Mouse (Mus musculus) forebrain, embryonic 10.5 days (tissue): ENCODE data around the gene Tekt3. TPM values are rescaled to one million over a fixed set of nuclear protein-coding genes. Genes with fewer than 3 reads are reported as not detected.

Experiments used
- DNase-seq: peaks from one replicate; pipeline ENCODE4 v3.0.0-alpha.2; 2017; ENCODE audit warnings: low spot score; ENCODE audit errors: extremely low spot score
- H3K27ac ChIP-seq: fragments of 300-500 bp; sonication (generic); 2 replicates; pipeline ENCODE4 v1.5.1; 2016; ENCODE audit warnings: mild to moderate bottlenecking
- H3K27me3 ChIP-seq: fragments of 300-500 bp; sonication (generic); 2 replicates; pipeline ENCODE4 v1.6.1; 2016; ENCODE audit warnings: mild to moderate bottlenecking; ENCODE audit not compliant: poor library complexity, severe bottlenecking
- H3K36me3 ChIP-seq: fragments of 300-500 bp; sonication (generic); replicated peaks from 2 replicates; pipeline ENCODE4 v1.6.1; 2016; ENCODE audit warnings: mild to moderate bottlenecking, moderate library complexity
- H3K4me1 ChIP-seq: fragments of 300-500 bp; sonication (generic); 2 replicates; pipeline ENCODE4 v1.6.1; 2016
- H3K4me3 ChIP-seq: fragments of 300-500 bp; sonication (generic); 2 replicates; pipeline ENCODE4 v1.5.1; 2016; ENCODE audit warnings: mild to moderate bottlenecking, moderate library complexity
- H3K9me3 ChIP-seq: fragments of 300-500 bp; sonication (generic); 2 replicates; pipeline ENCODE4 v1.6.1; 2016; ENCODE audit warnings: mild to moderate bottlenecking, moderate library complexity
- WGBS: fragments of 180-500 bp; shearing (Covaris S2); methylation state at CpG from one replicate; pipeline ENCODE4 v1.1.7; 2016; 5-methylcytosine and 5-hydroxymethylcytosine counted together
- polyA plus RNA-seq: library from polyadenylated mRNA; unstranded; fragments of >200 nt; fragmentation: Nextera tagmentation; extraction: Ambion mirVana; gene quantifications from 2 replicates; pipeline ENCODE4 v1.2.1, GENCODE M21; 2016

Tekt3 gene
- polyA plus RNA-seq, 1 experiment from 2014 or later = not detected

DNA sequence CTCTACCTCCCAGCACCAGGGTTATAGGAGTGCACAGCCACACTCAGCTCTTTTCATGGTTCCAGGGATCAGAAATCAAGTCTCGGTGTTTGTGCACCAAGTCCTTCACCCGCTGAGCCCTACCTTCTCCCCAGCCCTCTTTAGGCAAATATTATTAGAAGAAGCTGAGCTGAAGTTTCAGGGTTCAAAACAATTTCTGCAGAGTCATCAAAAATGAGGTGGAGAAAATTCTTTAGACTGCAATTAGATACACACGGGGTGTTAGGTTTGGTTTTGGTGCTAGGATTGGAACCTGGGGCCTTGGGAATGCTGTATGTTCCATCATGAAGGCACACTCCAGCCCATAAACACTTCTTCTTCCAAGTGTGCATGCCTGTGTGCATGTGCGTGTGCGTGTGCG lies 27.2 kb downstream of the Tekt3 start:
- H3K4me1 ChIP-seq = no peaks in the 10 kb centered on the region
- DNase-seq = no peak
- WGBS = 94% methylated on average over 6 of the region's 6 CpGs
- no peaks in the 10 kb centered on the region for H3K27me3 ChIP-seq
- H3K9me3 ChIP-seq = peaks cover 5% of the 10 kb centered on the region; the same call in 1 of the 2 replicates
- H3K4me3 ChIP-seq = no peak overlapping the region
- no peak overlapping the region for H3K27ac ChIP-seq
- H3K36me3 ChIP-seq = no peaks in the 10 kb centered on the region

DNA sequence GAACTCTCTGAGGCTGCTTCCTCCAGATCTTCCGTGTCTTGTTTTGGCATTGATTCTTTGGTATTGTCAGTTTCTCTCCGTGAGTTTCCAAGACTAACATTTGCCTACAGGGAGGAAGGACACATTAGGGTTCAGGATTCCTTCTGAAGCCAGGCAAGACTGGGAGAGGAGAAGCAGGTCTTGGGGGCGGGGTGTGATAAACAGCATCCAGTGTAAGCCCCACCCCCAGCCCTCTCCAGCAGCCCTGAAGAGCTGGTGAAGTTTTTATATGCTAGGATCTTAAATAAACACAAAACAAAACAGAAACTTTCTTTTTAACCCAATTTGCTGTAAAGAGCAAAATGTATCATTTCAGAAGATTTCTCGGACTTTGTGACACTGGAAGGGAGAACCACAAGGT lies 28.8 kb downstream of the Tekt3 start:
- no peaks in the 10 kb centered on the region for H3K9me3 ChIP-seq
- no peaks in the 10 kb centered on the region for H3K36me3 ChIP-seq
- WGBS = 65% methylated on average over 4 of the region's 4 CpGs
- H3K27me3 ChIP-seq = no peaks in the 10 kb centered on the region
- H3K4me3 ChIP-seq = no peak overlapping the region
- no peaks in the 10 kb centered on the region for H3K4me1 ChIP-seq
- DNase-seq = no peak
- no peak overlapping the region for H3K27ac ChIP-seq

DNA sequence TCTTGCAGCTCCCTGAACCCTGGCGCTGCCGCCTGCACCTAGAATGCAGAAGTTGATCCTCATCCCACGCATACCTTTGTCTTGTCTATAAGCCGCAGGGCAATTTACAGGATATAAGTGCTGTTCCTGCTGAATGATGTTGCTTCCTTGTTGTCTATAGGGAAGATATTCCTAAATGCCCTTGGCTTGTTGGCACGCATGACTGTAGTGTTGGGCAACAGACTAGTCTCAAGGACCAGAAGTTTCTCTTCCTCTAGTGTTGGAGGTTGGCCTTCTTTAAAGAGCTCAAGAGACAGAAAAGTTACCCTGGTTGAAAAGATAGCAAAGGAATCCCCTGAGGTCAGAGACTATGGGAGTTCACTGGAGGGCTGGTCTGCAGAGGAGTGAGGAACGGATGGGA lies 29.5 kb downstream of the Tekt3 start:
- no peaks in the 10 kb centered on the region for H3K27me3 ChIP-seq
- DNase-seq = no peak
- no peak overlapping the region for H3K4me3 ChIP-seq
- H3K9me3 ChIP-seq = no peaks in the 10 kb centered on the region
- 92% methylated on average over 6 of the region's 6 CpGs for WGBS
- no peaks in the 10 kb centered on the region for H3K4me1 ChIP-seq
- no peak overlapping the region for H3K27ac ChIP-seq
- H3K36me3 ChIP-seq = no peaks in the 10 kb centered on the region

DNA sequence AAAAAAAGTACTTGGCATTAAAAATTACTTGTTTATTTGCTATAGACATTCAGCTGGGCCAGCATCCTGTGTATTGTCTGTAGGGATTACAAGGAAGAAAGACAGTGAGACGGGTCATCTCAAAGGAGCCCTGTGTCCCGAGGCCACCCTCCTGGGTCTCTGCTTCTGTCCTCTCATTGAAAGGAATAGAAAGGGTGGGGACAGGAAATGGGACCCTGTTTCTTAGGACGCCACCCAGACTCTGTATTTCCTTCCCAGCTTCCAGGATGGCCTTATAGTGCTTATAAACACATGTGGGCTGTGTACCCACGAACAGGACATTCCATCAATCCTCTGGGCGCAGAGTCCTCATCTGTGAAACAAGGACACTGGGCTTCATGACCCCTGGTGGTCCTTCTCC lies 30.8 kb downstream of the Tekt3 start:
- H3K36me3 ChIP-seq = no peaks in the 10 kb centered on the region
- DNase-seq = no peak
- no peak overlapping the region for H3K4me3 ChIP-seq
- no peak overlapping the region for H3K27ac ChIP-seq
- no peaks in the 10 kb centered on the region for H3K4me1 ChIP-seq
- WGBS = 69% methylated on average over 5 of the region's 5 CpGs
- no peaks in the 10 kb centered on the region for H3K9me3 ChIP-seq
- no peaks in the 10 kb centered on the region for H3K27me3 ChIP-seq

DNA sequence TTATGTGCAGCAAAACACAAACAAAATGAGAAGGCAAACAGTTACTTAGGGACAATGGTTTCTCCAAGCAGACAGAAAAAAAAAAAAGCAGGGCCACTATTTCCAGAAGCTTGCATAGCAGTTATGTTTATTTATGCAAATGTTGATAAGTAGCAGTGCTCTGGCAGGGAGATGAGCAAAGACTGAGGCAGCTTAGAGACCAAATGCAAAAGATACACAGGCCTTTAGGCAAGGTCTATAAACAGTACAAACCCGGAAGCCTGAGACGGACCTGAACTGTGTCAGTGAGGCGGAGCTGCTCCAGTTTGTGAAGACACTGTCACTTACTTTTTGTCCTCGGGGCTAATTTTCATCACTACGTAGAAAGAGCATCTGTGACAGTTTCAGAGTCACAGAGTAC lies 32.1 kb downstream of the Tekt3 start:
- 89% methylated on average over 5 of the region's 5 CpGs for WGBS
- no peaks in the 10 kb centered on the region for H3K27me3 ChIP-seq

DNA sequence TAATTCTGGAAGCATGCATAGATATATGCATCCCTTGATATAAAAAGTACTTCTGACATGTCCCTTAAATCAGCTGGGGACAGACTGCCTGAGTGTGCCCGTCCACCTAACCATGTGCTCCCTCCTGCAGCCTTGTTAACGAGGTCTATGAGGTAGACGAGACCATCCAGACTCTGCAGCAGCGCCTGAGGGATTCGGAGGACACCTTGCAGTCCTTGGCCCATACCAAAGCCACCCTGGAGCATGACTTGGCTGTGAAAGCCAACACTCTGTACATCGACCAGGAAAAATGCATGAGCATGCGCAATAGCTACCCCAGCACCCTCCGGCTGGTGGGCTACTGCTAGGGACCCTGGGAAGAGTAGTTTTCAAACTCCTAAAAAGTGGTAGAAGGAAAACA lies 33.0 kb downstream of the Tekt3 start:
- WGBS = 89% methylated on average over 8 of the region's 8 CpGs
- no peaks in the 10 kb centered on the region for H3K4me1 ChIP-seq
- no peak for DNase-seq
- no peaks in the 10 kb centered on the region for H3K9me3 ChIP-seq
- H3K4me3 ChIP-seq = no peak overlapping the region
- no peak overlapping the region for H3K27ac ChIP-seq
- H3K27me3 ChIP-seq = no peaks in the 10 kb centered on the region
- H3K36me3 ChIP-seq = no peaks in the 10 kb centered on the region

More for the DNA sequence above, 32.1 kb downstream of the Tekt3 start:
- DNase-seq = no peak
- Histone ChIP-seq H3K4me1 (no peaks in the 10 kb centered on the region), H3K4me3 (no peak overlapping the region), H3K9me3 (no peaks in the 10 kb centered on the region), H3K36me3 (no peaks in the 10 kb centered on the region), H3K27ac (no peak overlapping the region)

DNA sequence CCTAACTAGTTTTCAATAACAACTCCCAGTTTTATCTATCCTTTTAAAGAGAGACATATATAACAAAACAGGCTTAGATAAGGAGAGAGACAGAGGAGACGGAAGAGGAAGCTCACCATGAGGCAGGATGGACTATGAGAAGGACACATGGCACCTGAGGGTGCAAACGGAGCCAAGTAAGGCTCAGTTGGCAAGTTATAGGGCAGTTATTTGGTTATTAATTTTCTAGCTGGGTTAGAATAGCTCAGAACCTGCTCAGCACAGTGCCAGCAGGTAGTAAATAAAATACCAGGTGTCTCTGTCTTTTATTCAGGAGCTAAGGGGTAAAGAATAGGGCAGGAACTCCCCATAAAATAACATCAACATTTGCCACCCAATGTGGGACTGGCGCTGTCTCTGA lies 36.6 kb downstream of the Tekt3 start:
- DNase-seq = no peak
- H3K4me1 ChIP-seq = no peaks in the 10 kb centered on the region
- 91% methylated on average over 3 of the region's 3 CpGs for WGBS
- no peak overlapping the region for H3K27ac ChIP-seq
- no peaks in the 10 kb centered on the region for H3K27me3 ChIP-seq
- H3K36me3 ChIP-seq = no peaks in the 10 kb centered on the region
- H3K4me3 ChIP-seq = no peak overlapping the region
- H3K9me3 ChIP-seq = no peaks in the 10 kb centered on the region

DNA sequence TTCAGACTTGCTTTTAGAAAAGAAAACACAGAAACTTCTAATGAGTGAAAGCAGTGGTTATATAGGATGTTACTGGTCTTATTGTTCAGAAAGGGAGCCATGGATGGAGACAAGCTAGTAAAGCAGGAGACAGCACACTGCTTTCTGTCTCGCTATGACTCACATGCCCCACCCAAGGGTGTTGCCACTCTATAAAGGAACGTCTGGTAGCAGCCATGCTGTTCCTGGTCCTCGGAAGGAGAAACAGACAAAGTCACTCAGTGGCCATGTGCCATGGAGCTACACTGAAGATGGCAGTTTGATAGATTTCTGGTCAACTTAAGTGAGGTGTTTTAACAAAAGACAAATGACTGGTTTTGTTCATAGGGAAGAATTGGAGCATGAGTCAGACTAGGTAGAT lies 37.9 kb downstream of the Tekt3 start:
- 86% methylated on average over 3 of the region's 3 CpGs for WGBS
- Histone ChIP-seq H3K9me3 (no peaks in the 10 kb centered on the region), H3K4me1 (no peaks in the 10 kb centered on the region), H3K36me3 (no peaks in the 10 kb centered on the region), H3K27ac (no peak overlapping the region), H3K27me3 (no peaks in the 10 kb centered on the region), H3K4me3 (no peak overlapping the region)
- DNase-seq = no peak

DNA sequence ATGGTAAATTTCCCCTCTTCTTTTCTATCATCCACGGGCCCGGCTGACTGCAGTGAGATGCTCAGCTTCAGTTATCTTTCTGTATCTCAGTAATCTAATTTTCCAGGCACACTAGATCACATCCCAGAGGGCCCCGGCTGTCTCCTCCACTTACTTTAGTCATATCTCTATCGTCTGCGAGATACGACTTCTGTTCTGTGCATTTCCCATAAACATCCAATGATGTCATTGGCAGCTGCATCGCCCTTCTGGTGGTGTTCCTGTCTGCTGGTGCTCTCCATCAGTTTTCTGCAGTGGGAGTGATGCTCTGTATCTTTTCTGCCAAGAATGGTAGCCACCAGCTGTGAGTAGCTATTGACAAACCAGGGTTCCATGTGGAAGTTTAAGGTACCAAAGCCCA lies 41.8 kb downstream of the Tekt3 start:
- Histone ChIP-seq H3K4me1 (no peaks in the 10 kb centered on the region), H3K4me3 (no peak overlapping the region), H3K27me3 (no peaks in the 10 kb centered on the region), H3K27ac (no peak overlapping the region), H3K36me3 (no peaks in the 10 kb centered on the region), H3K9me3 (no peaks in the 10 kb centered on the region)
- WGBS = 90% methylated on average over 7 of the region's 7 CpGs
- no peak for DNase-seq

DNA sequence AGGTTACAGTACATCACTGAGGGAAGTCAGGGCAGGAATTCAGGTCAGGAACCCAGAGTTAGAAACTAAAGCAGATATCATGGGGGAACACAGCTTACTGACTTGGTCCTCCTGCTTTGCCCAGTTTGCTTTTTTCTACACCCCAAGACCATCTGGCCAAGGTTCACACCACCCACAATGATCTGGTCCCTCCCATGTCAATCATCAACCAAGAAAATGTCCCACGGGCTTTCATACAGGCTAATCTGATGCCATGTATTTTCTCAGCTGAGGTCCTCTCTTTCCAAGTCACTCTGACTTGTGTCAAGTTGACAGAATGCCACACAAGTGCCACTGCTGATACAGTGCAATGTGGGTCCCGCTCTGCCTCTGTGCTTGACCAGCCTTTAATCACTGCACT lies 42.6 kb downstream of the Tekt3 start:
- Histone ChIP-seq H3K4me3 (no peak overlapping the region), H3K36me3 (no peaks in the 10 kb centered on the region), H3K27ac (no peak overlapping the region), H3K27me3 (no peaks in the 10 kb centered on the region), H3K4me1 (no peaks in the 10 kb centered on the region), H3K9me3 (no peaks in the 10 kb centered on the region)
- WGBS = 95% methylated on average over 2 of the region's 2 CpGs
- no peak for DNase-seq

DNA sequence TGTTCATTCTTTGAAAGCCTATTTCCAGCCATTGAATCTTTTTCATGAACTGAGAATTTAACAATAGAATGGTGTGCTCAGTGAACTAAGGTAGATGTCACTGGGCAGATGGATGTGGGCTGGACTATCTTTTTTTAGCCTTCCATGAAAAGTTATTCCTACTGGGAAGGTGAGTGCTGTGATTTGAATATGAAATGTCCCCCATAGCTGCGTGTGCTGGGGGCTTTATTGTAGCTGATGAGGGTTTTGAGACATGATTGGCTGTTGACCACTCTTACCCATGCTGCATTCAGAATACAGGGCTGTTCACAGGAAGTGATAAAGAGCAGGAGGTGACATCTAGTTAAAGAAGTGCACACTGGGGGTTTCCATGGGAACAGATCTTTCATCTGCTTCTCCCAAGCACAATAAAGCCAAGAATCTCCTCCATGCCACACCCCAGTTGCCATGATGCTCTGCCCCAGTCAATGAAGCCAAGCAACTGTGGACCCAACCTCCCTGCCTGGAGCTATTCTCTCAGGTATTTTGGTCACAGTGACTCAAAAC lies 47.8 kb downstream of the Tekt3 start:
- Histone ChIP-seq H3K27ac (no peak overlapping the region), H3K36me3 (no peaks in the 10 kb centered on the region), H3K27me3 (no peaks in the 10 kb centered on the region), H3K4me1 (0 out of 2 replicates have a peak, but pooled peaks cover 5% of the 10 kb centered on the region), H3K9me3 (no peaks in the 10 kb centered on the region), H3K4me3 (no peak overlapping the region)
- DNase-seq = no peak
- 67% methylated on average over 1 of the region's 1 CpGs for WGBS

DNA sequence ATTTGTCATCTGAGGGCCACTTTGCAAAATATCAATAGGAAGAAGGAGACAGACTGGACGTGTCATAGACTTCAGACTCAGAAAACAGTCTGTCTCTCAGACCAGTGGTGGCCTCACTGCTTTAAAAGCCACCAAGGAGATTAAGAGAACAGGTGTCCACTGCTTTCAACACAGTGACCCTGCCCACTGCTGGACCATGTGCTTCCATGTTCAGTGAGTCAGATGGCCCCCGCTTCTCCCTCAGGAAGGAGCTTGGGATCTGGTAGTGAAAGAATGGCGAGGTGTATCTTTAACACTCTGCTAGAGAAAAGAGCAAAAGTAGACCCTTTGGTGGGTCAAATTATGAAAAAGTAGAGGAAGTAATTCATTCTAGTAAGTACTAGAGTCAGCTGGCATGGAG lies 48.9 kb downstream of the Tekt3 start:
- H3K27ac ChIP-seq = no peak overlapping the region
- no peak for DNase-seq
- 85% methylated on average over 3 of the region's 3 CpGs for WGBS
- H3K36me3 ChIP-seq = no peaks in the 10 kb centered on the region
- no peaks in the 10 kb centered on the region for H3K9me3 ChIP-seq
- H3K4me3 ChIP-seq = no peak overlapping the region
- no peaks in the 10 kb centered on the region for H3K27me3 ChIP-seq
- 0 out of 2 replicates have a peak, but pooled peaks cover 5% of the 10 kb centered on the region for H3K4me1 ChIP-seq

DNA sequence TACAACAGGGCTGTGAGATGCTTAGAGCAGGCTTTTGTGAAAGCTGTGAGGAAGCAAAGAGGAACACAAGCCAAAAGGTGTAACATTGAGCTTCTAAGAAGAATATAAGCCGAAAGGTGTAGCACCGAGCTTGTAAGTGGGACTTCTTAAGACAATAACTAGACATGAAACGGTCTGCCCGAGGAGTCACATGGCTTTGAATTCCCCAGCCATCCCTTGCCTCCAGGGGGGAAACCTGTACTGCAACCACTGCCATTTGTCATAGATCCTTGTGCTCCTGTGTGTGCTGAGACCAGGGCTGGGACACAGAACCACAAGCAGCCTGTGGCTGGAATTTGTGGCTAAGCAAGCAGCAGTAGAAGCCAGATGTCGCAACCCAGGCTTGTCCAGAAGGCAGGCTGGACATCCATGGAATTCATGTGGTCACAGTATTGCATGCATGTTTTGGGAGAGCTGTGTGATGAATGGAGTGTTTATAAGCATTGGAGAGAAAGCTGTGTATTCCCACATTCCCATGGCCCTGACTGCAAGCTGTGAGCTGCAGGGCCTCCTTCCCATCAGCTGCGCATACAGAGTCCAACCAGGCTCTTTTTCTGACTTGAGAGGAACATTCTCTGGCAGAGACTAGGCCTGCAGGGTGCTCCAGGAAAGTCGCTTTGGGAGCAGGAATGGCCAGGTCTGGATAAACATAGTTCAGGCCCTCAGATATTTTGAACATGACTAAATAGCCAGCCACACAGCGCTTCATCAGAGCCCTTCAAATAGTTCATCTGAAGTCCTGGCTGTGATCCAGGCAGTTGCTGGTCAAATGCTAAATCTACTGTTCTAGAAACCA lies 53.6 kb downstream of the Tekt3 start:
- no peaks in the 10 kb centered on the region for H3K27me3 ChIP-seq
- no peaks in the 10 kb centered on the region for H3K9me3 ChIP-seq
- H3K4me1 ChIP-seq = no peaks in the 10 kb centered on the region
- 93% methylated on average over 8 of the region's 8 CpGs for WGBS
- H3K27ac ChIP-seq = no peak overlapping the region
- H3K4me3 ChIP-seq = no peak overlapping the region
- no peak for DNase-seq
- no peaks in the 10 kb centered on the region for H3K36me3 ChIP-seq
